Mouse (Mus musculus) G1E (cell line): Measurements from ENCODE around the gene Spats1.

Source experiments
- CTCF ChIP-seq: IDR thresholded peaks from 2 replicates; pipeline ENCODE4 v1.5.1; 2012; ENCODE audit warnings: low read depth, low read length, inconsistent platforms, mixed read lengths
- GATA1 ChIP-seq: IDR thresholded peaks from 2 replicates; pipeline ENCODE4 v1.6.1; 2012; ENCODE audit warnings: borderline replicate concordance, low read length, inconsistent platforms, mixed read lengths
- GATA2 ChIP-seq: IDR thresholded peaks from 2 replicates; pipeline ENCODE4 v1.6.1; 2012; ENCODE audit warnings: low read depth, low read length, inconsistent platforms, borderline replicate concordance
- POLR2AphosphoS5 ChIP-seq: IDR thresholded peaks from 2 replicates; pipeline ENCODE4 v1.6.1; 2012; ENCODE audit warnings: low read depth, low read length, inconsistent platforms; ENCODE audit not compliant: insufficient replicate concordance
- TAL1 ChIP-seq: conservative IDR thresholded peaks from 2 replicates; pipeline ENCODE4 v1.6.1; 2012; ENCODE audit warnings: low read depth, low read length, inconsistent platforms, mixed read lengths

DNA sequence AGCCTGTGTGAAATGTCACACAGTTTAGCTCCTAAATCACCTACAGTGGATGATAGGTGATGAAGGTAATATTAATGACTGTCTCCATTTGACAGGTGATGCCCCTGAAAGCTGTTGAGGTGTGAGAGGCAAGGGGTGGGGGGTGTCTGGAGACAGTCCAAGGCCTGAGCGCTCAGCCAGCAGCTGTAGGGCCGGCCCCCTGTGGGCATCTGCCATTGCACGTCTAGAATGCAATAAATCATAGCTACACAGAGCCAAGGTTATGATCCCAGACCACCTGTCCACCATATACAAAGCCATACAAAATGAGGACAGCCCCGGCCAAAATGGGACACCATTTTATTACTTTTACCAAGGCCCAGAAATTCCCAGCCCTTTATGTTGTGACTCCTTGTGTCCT lies 49.7 kb upstream of the Spats1 start:
- no peak for TF ChIP-seq CTCF
- TF ChIP-seq POLR2AphosphoS5, result no peak
- no peak for TF ChIP-seq TAL1
- no peak for TF ChIP-seq GATA1
- no peak for TF ChIP-seq GATA2
